9 mouse cellular contexts compared by ENCODE assay signal in genomic region chr9:91291340-91291739, GRCm38 (mm10).
"Had no signal": no experiment of that assay in that cellular context is flagged by ENCODE, and none has a peak within 500 bp of the region (broad histone marks: within the 10 kb centered on the region; RNA-seq: fewer than 3 reads in every experiment).

No protein-coding gene starts in this region.

- H3K4me1 ChIP-seq: limb, embryonic 10.5 days; liver, embryonic 13.5 days; midbrain, embryonic 13.5 days had no signal

- H3K36me3 ChIP-seq: limb, embryonic 10.5 days; liver, embryonic 13.5 days; midbrain, embryonic 13.5 days had no signal

- ATAC-seq: liver, postnatal 0 days; midbrain, embryonic 13.5 days had no signal

- H3K9me3 ChIP-seq: limb, embryonic 10.5 days; liver, embryonic 13.5 days; midbrain, embryonic 13.5 days had no signal

- H3K4me3 ChIP-seq: limb, embryonic 10.5 days; liver, embryonic 13.5 days; midbrain, embryonic 13.5 days had no signal

- DNase-seq: kidney, adult 8-10 months; kidney, postnatal 25 days; layer of hippocampus, adult 9-11 months; liver, embryonic 13.5 days; liver, postnatal 0 days; thymus, adult 18-20 months; thymus, postnatal 14 days had no signal

- H3K27me3 ChIP-seq: liver, embryonic 13.5 days; midbrain, embryonic 13.5 days had no signal

- H3K27ac ChIP-seq: limb, embryonic 10.5 days; liver, embryonic 13.5 days; midbrain, embryonic 13.5 days had no signal
